Mouse (Mus musculus): ENCODE results near the gene AW011738.

DNA sequence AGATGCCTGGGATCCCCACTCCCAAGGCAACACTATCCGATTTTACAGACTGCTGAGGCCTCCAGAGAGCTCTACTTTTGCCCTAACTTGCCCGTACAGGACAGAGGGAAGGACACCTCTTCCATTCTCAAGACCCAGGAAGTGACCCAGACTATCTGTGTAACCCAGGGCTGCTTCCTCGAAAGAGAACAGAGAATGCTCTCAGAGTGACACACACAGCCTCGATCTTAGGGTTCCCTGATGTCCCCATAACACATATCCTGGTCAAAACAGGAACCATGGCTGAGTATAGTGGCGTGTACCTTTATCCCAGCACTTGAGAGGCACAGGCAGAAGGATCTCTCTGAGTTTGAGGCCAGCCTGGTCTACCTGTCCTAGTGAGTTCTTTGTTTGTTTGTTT, 19.4 kb upstream of the AW011738 start:
- TF ChIP-seq CTCF (IDR thresholded peaks at IDR 0.05) (no peak), POLR2A (IDR thresholded peaks at IDR 0.05; ENCODE audit: insufficient read depth, low read depth, low read length) (no peak)
